In genomic region chr11:102308104-102308503, GRCm38 (mm10) we compare ENCODE assay signal across 10 mouse cellular contexts. TPM values are rescaled to one million over a fixed set of nuclear protein-coding genes. Genes with fewer than 3 reads are reported as not detected.
"Had no signal": no experiment of that assay in that cellular context is flagged by ENCODE, and none has a peak within 500 bp of the region (broad histone marks: within the 10 kb centered on the region; RNA-seq: fewer than 3 reads in every experiment).

No protein-coding gene starts in this region.

- DNase-seq: kidney, postnatal 14 days; lung, postnatal 36 days; right cerebral cortex, postnatal 14 days had no signal

- H3K9me3 ChIP-seq: limb, embryonic 10.5 days; midbrain, embryonic 13.5 days; stomach, embryonic 15.5 days had no signal

- H3K27me3 ChIP-seq: midbrain, embryonic 13.5 days; stomach, embryonic 15.5 days had no signal

- H3K9ac ChIP-seq: liver, embryonic 14.5 days; stomach, embryonic 15.5 days had no signal

- H3K4me3 ChIP-seq: left cerebral cortex, adult 2 months had no signal

- H3K27ac ChIP-seq: left cerebral cortex, adult 2 months; liver, embryonic 14.5 days; stomach, embryonic 15.5 days had no signal

RNA-seq across cellular contexts. Expression of gene Asb16, which starts 39.6 kb away (rescaled TPM):
- polyA plus RNA-seq: lung, postnatal 0 days; midbrain, embryonic 13.5 days; stomach, embryonic 15.5 days had no signal

RNA-seq across cellular contexts. Expression of gene Slc4a1, which starts 57.9 kb away (rescaled TPM):
- polyA plus RNA-seq: testis, adult 2 months had no signal
